Comparison of ENCODE assay signal across 10 mouse cellular contexts in genomic region chr11:98944897-98945604, GRCm38 (mm10). TPM values are rescaled to one million over a fixed set of nuclear protein-coding genes. Genes with fewer than 3 reads are reported as not detected.
DNase-seq lines count a peak whose midpoint lies in the region; ATAC-seq lines count a peak whose summit lies in the region.
"Had no signal": no experiment of that assay in that cellular context is flagged by ENCODE, and none has a peak within 500 bp of the region (broad histone marks: within the 10 kb centered on the region; RNA-seq: fewer than 3 reads in every experiment).

No protein-coding gene starts in this region.

- no peak for ATAC-seq in midbrain, embryonic 11.5 days (ENCODE audit: low FRiP score)
- no peak for ATAC-seq in midbrain, embryonic 15.5 days (replicated peaks)
- no peak for ATAC-seq in limb, embryonic 12.5 days (ENCODE audit: insufficient number of reproducible peaks, insufficient read depth, low FRiP score, low TSS enrichment, low read depth)

- DNase-seq in adrenal gland, postnatal 14 days, result peak; percentile 13
- DNase-seq in adrenal gland, postnatal 10 days, result no peak
- DNase-seq in midbrain, embryonic 11.5 days (ENCODE audit: low spot score, missing footprints), result no peak
- DNase-seq in thymus, postnatal 25 days, result peak; percentile 72
- no peak for DNase-seq in right cerebral cortex, adult 2 months (ENCODE audit: low spot score in 2 of 2)
- DNase-seq in right cerebral cortex, postnatal 10 days (ENCODE audit: low spot score in 2 of 2), result no peak
- DNase-seq: cerebellum, adult 11-12 months had no signal

- peak overlapping the region; percentile 14; the same call in 1 of the 2 replicates for H3K9ac ChIP-seq in midbrain, embryonic 11.5 days (ENCODE audit: low read length)
- H3K9ac ChIP-seq in midbrain, embryonic 15.5 days, result no peak overlapping the region
- 0 out of 2 replicates have a peak overlapping the region, but pooled peaks have one; percentile 0 for H3K9ac ChIP-seq in limb, embryonic 12.5 days (replicated peaks)

- no peak overlapping the region for H3K4me3 ChIP-seq in midbrain, embryonic 11.5 days (ENCODE audit: low read depth, low read length)
- no peak overlapping the region for H3K4me3 ChIP-seq in midbrain, embryonic 15.5 days
- no peak overlapping the region for H3K4me3 ChIP-seq in limb, embryonic 12.5 days (replicated peaks)

- 10% methylated on average over 11 of the region's 11 CpGs for WGBS in midbrain, embryonic 11.5 days
- WGBS in midbrain, embryonic 15.5 days, result 28% methylated on average over 11 of the region's 11 CpGs
- 31% methylated on average over 11 of the region's 11 CpGs for WGBS in limb, embryonic 12.5 days

- no peaks in the 10 kb centered on the region for H3K27me3 ChIP-seq in midbrain, embryonic 11.5 days (ENCODE audit: control insufficient read depth, insufficient read depth, low read length)
- H3K27me3 ChIP-seq in midbrain, embryonic 15.5 days (replicated peaks), result no peaks in the 10 kb centered on the region
- no peaks in the 10 kb centered on the region for H3K27me3 ChIP-seq in limb, embryonic 12.5 days

- H3K4me2 ChIP-seq in midbrain, embryonic 11.5 days, result no peak overlapping the region
- H3K4me2 ChIP-seq in midbrain, embryonic 15.5 days, result no peak overlapping the region
- peak overlapping the region; percentile 90; the same call in 1 of the 2 replicates for H3K4me2 ChIP-seq in limb, embryonic 12.5 days

- no peaks in the 10 kb centered on the region for H3K36me3 ChIP-seq in midbrain, embryonic 11.5 days (ENCODE audit: control insufficient read depth, insufficient read depth, low read length)
- no peaks in the 10 kb centered on the region for H3K36me3 ChIP-seq in midbrain, embryonic 15.5 days (replicated peaks)
- H3K36me3 ChIP-seq in limb, embryonic 12.5 days, result peaks cover 28% of the 10 kb centered on the region

- H3K27ac ChIP-seq in midbrain, embryonic 11.5 days (ENCODE audit: low read depth, low read length), result no peak overlapping the region
- H3K27ac ChIP-seq in midbrain, embryonic 15.5 days, result no peak overlapping the region
- H3K27ac ChIP-seq in limb, embryonic 12.5 days, result peak overlapping the region; percentile 45; the same call in 1 of the 2 replicates

- H3K9me3 ChIP-seq in midbrain, embryonic 11.5 days (ENCODE audit: control insufficient read depth, low read length), result no peaks in the 10 kb centered on the region
- H3K9me3 ChIP-seq in midbrain, embryonic 15.5 days, result no peaks in the 10 kb centered on the region
- H3K9me3 ChIP-seq in limb, embryonic 12.5 days, result no peaks in the 10 kb centered on the region

- H3K4me1 ChIP-seq in midbrain, embryonic 11.5 days (ENCODE audit: control insufficient read depth, insufficient read depth, low read length), result peaks cover 45% of the 10 kb centered on the region
- peaks cover 48% of the 10 kb centered on the region for H3K4me1 ChIP-seq in midbrain, embryonic 15.5 days
- H3K4me1 ChIP-seq in limb, embryonic 12.5 days (replicated peaks), result peaks cover 83% of the 10 kb centered on the region

RNA-seq across cellular contexts. Expression of gene Rara, which starts 17.4 kb away (rescaled TPM):
- 24.5 and 29.3 TPM in 2 replicates for total RNA-seq in adrenal gland, postnatal 14 days (2021)
- total RNA-seq in adrenal gland, postnatal 10 days (2021), result 10 to 100 TPM; 26.2 to 34.7 TPM
- polyA plus RNA-seq in midbrain, embryonic 11.5 days (2014; fragmentation: Nextera tagmentation; extraction: Ambion mirVana), result 13.2 and 14.8 TPM in 2 replicates
- 9.7 and 10.5 TPM in 2 replicates for polyA plus RNA-seq in midbrain, embryonic 15.5 days (2015; fragmentation: Nextera tagmentation; extraction: Ambion mirVana)
- polyA plus RNA-seq in limb, embryonic 12.5 days (2016; fragmentation: Nextera tagmentation; extraction: Ambion mirVana), result 47.1 TPM in 2 replicates

RNA-seq across cellular contexts. Expression of gene Cdc6, which starts 37.5 kb away (rescaled TPM):
- 3.5 and 5.8 TPM in 2 replicates for total RNA-seq in adrenal gland, postnatal 14 days (2021)
- 1 to 10 TPM; 3.8 to 6.5 TPM for total RNA-seq in adrenal gland, postnatal 10 days (2021)
- polyA plus RNA-seq in midbrain, embryonic 11.5 days (2014; fragmentation: Nextera tagmentation; extraction: Ambion mirVana), result 44.3 and 45.0 TPM in 2 replicates
- polyA plus RNA-seq in midbrain, embryonic 15.5 days (2015; fragmentation: Nextera tagmentation; extraction: Ambion mirVana), result 3.9 and 4.2 TPM in 2 replicates
- 44.8 and 48.5 TPM in 2 replicates for polyA plus RNA-seq in limb, embryonic 12.5 days (2016; fragmentation: Nextera tagmentation; extraction: Ambion mirVana)

RNA-seq across cellular contexts. Expression of gene Gjd3, which starts 37.8 kb away (rescaled TPM):
- not detected in 2 replicates for total RNA-seq in adrenal gland, postnatal 14 days (2021)
- total RNA-seq in adrenal gland, postnatal 10 days (2021), result under 1 TPM; 0.45 to 0.73 TPM
- not detected in 2 replicates for polyA plus RNA-seq in midbrain, embryonic 11.5 days (2014; fragmentation: Nextera tagmentation; extraction: Ambion mirVana)
- 1.4 and 2.4 TPM in 2 replicates for polyA plus RNA-seq in midbrain, embryonic 15.5 days (2015; fragmentation: Nextera tagmentation; extraction: Ambion mirVana)
- polyA plus RNA-seq in limb, embryonic 12.5 days (2016; fragmentation: Nextera tagmentation; extraction: Ambion mirVana), result 0.51 TPM in 1 of 2 replicates, not detected in the other
- polyA plus RNA-seq: limb, embryonic 11.5 days had no signal

Comparison
In these comparisons a context has a peak if more than half of its experiments do, and no peak if none do; other contexts are left out.
1. DNase-seq: peak in adrenal gland, postnatal 14 days (single experiment) and thymus, postnatal 25 days (single experiment); none in adrenal gland, postnatal 10 days (single experiment), midbrain, embryonic 11.5 days (single experiment), right cerebral cortex, adult 2 months (0 of 2) and right cerebral cortex, postnatal 10 days (0 of 2).